Mouse (Mus musculus): ENCODE results near the gene Cnih1.

- TF ChIP-seq CTCF (conservative IDR thresholded peaks at IDR 0.05; ENCODE audit: insufficient read depth, insufficient read length, low read depth, low read length) = no peak
- TF ChIP-seq POLR2A (IDR thresholded peaks at IDR 0.05; ENCODE audit: low read depth, low read length) = no peak
These were observed 28.9 kb upstream of the Cnih1 start for GRCm38 (mm10) chr14:46816916-46817622.
